Mouse (Mus musculus) bone marrow, adult 2 months (tissue): ENCODE data around the gene Eef1akmt1.

Experiments used
- CTCF ChIP-seq: fragments of 200-500 bp; IDR thresholded peaks from 2 replicates; pipeline ENCODE4 v1.5.1; 2011; ENCODE audit warnings: low read length, control low read depth; ENCODE audit not compliant: control insufficient read depth, insufficient read depth
- POLR2A ChIP-seq: fragments of 200-500 bp; IDR thresholded peaks from 2 replicates; pipeline ENCODE4 v1.6.1; 2011; ENCODE audit warnings: low read depth, mild to moderate bottlenecking, control low read depth, low read length, borderline replicate concordance; ENCODE audit not compliant: control insufficient read depth

GRCm38 (mm10) chr14:57540683-57541082, 30.7 kb downstream of the Eef1akmt1 start:
- TF ChIP-seq POLR2A = no peak
- TF ChIP-seq CTCF = no peak
